Mouse (Mus musculus): ENCODE measurements at regions not wholly inside any gene's neighbourhood (a gene's known extent, or its start where the extent isn't known, plus 50 kb on each side); places are given as distances from the start of the nearest gene placed in this dataset.

DNA sequence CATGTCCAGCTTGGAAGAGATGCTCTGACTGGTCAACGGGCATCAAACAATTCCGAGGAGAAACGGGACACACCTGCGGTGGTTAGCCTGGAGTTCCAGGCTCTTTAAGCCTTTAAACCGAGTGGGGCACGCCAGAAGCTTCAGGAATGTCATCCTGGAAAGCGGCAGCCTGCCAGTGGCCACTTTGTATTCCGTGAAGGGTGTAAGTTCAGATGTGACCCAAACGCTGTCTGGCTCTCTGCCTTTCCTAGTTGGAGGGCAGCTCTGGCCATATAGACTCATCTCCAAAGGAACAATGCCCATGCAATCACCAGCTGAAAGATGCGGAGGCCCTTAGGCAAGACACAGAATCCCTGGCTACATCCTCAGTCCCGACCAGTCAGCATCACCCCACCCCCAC is 597.8 kb upstream of the Gm10131 start:
- no peak for DNase-seq (ENCODE audit: low spot score in 2 of 2)

DNA sequence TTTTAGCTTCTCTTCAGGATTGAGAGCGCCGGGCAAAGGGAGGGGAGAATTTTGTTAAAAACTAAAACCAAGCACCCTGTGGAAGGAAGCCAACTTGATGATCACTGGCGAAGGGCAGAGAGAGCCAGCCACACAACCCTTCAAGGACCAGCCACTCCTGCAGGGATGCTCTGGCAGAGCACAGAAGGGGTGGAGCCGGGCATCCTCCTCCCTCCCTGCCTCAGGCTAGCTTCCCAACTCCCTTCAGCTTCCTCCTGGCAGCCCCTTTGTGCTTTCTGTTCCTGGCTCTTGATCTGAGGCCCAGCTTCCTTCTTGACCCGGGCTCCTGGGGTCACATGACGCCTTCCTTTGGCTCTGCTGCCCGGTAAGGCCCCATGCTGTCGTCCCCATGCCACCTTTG is 591.8 kb upstream of the Gm10131 start:
- no peak for DNase-seq (ENCODE audit: low spot score in 2 of 2)

DNA sequence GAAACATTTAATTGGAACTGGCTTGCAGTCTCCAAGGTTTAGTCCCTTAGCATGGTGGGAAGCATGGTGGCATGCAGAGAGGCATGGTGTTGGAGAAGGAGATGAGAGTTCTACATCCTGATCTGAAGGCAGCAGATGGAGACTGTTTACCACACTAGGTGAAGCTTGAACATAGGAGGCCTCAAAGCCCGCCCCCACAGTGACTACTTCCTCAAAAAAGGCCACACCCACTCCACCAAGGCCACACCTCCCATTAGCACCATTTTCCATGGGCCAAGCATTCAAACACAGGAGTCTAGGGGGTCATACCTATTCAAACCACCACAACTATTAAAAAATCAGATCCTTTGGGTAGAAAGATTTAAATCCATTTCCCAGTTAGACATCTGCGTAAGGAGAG is 591.3 kb upstream of the Gm10131 start:
- DNase-seq (ENCODE audit: low spot score in 2 of 2) = no peak

DNA sequence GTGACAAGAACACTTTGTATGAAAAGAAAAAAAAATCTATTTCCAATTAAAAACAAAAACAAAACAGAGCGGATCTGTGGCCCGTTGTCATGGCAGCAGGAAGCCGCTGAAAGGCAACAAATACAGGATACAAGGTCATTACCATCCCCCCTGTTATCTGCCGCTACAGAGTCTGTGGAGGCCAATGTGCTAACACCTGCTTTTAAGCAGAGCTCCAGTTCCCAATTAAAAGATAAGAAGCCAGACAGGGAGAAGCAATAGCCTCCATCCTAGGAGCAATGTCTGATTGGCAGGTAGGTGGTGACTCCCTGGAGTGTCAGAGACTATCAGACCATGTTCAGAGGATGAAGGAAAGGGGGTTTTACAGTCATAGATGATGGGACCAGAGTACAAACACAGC is 587.5 kb upstream of the Gm10131 start:
- DNase-seq (ENCODE audit: low spot score in 2 of 2) = no peak

DNA sequence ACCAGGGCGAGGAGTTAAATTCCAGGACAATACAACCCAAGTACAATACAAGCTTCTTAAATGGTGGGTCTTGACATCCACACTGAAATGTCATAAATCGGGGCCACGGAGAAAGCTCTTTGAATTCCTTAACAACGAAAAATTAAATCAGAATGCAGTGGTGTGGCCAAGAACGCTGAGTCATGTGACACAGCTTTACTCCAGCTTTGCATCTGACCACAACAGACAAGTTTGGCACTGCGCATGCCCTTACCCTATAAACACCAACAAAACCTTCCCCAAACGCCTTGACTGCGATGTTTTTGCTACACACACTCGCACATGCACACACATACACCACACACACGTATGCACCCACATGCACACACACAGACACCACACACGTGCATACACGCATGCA is 584.8 kb upstream of the Gm10131 start:
- DNase-seq (ENCODE audit: low spot score in 2 of 2) = no peak

DNA sequence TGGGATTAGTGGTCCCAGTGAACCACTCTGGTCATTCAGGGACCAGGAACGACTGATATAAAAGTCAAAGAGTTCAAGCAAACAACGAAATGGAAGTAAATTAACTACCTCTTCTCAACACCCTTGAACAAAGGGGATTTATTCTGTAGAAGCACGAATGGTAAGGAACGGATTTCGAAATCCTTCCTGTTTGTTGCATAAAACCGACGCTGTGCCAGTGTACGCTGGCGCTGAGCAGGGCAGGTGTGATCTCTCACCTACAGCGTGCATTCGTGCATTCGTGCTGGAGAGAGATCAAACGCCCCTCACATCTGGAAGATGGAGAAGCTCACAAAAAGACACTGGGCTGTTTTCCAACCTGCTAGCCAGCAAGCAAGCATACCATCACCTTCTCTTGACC is 581.1 kb upstream of the Gm10131 start:
- no peak for DNase-seq (ENCODE audit: low spot score in 2 of 2)

DNA sequence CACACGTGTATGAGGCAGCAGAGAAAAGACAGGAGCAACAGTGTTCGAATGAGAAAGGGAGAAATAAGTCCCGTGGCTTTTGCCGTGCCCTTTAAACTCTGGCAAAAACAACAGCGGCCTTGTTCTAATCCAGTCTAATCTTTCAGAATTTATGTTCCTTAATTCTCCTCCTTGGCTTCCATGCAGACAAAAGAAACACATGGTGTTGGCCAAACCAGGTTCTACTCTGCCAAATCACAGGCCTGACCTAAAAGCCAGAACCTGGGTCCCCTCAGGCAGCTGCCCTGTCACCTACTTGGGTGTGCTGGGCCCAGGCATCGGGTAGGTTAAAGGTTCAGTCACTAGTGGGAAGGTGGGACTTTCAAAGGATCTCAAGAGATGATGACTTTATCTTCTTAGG is 580.2 kb upstream of the Gm10131 start:
- DNase-seq (ENCODE audit: low spot score in 2 of 2) = no peak

DNA sequence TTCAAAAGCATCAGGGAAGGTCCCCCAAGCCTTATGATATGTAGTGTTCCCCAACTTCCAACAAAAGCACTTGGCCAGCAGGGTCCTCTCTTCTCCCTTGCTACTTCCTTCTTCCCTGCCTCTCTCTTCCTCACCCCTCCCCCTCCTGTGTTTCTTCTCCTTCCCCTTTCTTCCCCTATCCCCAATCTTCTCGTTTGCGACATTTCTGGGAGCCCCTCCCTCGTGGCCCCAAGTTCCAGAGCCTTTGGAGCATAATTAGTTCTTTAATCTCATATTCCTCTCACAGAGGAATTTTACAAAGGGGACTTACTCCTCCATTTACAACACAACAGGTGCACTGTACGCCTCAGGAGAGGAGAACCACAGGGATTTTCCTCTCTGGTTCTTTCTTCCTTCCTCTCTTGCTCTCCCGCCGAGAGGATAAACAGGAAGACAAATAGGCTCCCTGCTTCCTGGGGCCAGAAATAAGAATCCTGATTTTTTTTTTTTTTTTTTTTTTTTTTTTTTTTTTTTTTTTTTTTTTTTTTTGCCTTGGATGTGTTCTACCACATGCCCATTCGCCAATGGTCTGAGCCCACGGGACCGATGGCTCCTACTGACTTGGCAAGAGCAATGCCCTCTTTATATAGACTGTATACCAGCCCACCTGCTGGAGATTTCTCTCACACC is 578.4 kb upstream of the Gm10131 start:
- DNase-seq (ENCODE audit: low spot score in 2 of 2) = no peak

DNA sequence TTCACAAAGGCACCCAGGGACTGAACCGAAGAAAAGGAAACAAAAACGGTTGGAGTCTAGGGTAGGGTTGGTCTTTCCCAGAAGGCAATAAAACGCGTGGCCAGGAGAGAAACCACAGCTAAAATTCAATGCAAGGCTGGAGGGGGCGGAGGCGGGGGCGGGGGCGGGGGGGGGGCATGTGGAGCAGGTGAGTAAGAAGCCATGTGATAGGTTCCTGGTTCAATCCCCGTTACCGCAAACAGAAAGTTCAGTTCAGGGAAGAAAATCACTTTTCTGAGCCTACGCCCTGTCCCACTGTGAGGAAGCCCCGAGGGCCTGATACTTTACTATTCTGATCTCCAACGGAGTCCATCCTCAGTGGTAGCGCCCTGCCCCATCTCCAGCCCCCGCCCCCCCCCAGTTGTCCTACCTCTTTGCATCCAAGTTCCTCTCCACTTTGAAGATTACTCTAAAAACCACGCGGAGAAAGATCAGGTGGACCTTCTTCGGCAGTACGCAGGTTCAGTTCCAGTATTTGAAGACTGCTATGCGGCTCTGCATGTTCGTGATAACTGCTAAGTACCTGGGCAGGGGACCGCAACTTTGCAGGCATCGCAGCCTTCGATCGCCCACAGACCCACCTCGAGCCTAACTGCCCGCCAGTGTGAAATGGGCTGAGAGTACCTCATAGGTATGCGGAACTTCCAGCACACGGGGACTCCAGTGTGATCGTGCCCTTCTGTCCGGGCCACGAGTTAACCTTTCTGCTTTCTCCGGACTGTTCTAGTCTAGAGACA is 577.7 kb upstream of the Gm10131 start:
- DNase-seq (ENCODE audit: low spot score in 2 of 2) = no peak

DNA sequence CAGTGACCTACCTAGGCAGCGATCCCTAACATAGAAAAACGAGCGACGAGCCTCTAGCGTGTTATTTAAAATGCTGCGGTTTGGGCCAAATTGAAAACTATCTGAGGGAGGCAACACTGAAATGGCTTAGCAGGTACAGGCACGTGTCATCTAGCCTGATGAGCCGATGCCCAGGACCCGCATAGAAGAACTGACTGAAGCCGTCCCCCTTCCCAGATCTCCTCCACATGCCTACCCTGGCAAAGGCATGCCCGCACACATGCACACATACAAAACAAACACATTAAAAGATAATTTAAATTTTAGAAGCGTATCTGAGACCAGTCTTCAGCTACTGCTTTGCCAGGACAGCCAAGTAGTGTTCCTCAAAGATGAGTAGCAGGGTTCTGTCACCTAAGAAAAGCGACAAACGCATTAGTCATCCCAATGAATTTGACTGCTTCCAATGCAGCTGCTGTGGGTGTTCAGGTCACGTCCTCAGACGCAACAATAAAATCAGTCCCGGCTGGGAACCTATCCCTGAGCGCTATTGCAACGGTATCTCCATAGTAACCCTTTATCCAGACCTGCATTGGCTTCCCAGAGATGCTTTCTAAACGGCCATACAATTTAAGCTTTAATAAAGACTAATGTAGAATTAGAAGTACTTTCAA is 577.0 kb upstream of the Gm10131 start:
- no peak for DNase-seq (ENCODE audit: low spot score in 2 of 2)

DNA sequence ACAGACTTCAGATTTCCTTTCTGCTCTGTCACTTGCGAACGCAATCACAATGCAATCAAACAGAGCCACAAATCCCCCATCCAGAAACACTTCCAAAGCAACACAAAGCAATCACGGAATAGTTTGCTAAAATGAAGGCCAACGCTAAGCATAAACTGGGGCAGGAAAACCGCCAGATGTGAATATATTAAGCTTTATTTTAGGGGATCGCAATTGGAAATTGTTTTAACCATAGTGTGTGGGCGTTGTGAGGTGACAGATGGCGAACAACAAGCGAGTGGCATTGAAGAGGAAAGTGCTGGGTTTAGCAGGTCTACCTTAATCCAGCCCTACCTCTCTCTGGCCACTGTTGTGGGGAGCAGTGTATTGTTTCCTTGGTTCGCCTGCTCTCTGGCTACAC is 574.8 kb upstream of the Gm10131 start:
- no peak for DNase-seq (ENCODE audit: low spot score in 2 of 2)

DNA sequence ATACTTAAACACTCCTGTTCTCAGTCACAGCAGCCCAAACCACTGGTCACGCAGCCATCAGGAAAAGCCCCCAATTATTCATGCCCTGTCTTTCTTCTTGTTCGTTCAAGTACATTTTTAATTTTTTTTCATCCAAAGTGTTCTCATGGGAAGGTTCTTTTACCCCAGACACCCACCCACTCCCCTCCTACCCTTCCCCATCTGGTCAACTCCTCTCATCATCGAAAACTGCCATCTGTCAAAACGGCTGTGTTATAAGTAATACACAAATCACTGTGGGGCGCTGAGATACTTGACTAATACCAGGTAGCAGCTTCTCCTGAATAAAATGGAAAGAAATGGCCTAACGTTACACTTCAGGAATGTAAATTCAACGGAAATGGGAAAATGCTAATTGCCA is 573.1 kb upstream of the Gm10131 start:
- DNase-seq (ENCODE audit: low spot score in 2 of 2) = no peak

DNA sequence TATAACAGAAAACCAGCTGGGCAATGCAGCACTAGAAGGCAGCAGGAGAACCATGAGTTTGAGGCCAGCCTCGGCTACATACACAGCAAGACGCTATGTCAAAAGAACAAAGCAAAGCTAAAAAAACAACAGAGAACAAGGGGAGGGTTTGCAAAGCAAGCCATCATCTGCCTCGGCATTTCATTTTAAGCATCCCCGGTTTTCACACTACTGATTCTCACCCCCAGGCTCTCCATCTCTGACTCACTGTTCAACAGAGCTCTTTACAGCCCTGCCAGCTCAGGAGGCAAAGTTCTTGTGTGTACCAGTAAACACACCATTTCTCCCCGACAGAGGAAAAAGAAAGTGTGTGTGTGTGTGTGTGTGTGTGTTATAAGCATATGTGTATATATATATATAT is 571.6 kb upstream of the Gm10131 start:
- DNase-seq (ENCODE audit: low spot score in 2 of 2) = no peak

DNA sequence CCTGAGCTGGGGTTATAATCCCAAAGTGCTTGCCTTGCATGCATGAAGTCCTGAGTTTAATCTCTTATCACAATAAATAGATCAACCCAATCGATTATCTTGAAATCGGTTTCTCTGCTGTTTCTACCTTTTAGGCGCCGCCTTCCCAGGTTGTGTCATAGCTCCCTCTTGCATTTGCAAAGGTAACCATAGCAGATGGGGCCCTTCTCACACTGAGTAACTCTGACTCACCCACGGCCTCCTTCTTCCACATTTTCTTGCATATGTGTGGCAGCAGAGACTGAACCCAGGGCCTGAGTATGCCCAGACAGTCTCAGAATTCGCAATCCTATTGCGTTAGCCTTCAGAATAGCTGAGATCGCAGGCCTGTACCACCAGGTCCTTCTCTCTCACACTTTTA is 570.7 kb upstream of the Gm10131 start:
- no peak for DNase-seq (ENCODE audit: low spot score in 2 of 2)

DNA sequence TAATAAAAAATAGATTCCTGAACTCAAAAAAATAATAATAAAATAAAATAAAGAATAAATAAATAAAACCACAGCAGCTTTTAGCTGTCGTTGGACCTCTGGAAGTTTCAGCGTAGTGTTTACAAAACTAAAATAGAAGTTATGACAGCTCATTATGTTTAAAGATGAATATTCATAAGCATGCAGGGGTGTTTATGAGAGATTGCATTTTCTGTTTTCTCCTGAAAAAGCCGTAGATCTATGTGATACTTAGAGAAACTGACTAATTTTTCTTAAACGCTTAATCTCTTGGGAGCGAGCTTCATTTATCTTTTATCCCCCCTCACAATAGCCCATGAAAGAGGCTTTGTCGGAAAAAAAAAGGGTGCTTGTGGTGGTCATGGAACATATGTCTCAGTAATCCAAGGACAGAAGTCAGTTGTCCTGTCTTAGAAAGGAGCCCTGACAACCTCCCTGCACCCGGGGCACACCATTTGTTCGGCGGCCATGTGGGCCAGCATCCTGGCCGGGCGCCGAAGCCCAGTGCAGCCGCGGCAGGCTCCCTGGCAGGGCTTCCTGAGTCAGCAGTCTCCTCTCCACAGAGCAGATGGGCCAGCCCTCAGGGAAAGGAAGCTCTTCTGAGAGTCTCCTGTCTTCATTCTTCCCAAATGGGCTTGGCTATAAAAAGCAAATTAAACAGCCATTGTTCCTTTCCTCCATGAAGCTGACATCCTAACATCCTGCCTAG is 568.2 kb upstream of the Gm10131 start:
- DNase-seq (ENCODE audit: low spot score in 2 of 2) = no peak

DNA sequence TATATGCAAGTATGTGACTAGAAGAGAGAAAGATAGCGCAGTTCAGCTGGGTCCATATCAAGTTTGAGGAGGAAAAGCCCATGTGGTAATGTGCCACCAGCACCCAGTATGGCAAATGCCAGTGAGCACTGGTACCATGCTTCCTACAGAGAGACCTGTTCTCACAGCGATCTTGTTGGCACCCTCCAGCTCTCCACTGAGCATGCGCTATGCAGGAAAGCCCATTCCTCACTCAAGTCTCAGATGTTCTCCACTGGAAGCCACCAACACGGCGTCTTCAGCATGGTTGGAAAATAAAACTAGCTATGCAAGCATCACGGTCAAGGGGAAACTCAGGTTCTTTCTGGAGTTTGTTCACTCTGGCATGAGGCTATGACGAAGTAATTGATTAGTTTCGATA is 567.3 kb upstream of the Gm10131 start:
- DNase-seq (ENCODE audit: low spot score in 2 of 2) = no peak

DNA sequence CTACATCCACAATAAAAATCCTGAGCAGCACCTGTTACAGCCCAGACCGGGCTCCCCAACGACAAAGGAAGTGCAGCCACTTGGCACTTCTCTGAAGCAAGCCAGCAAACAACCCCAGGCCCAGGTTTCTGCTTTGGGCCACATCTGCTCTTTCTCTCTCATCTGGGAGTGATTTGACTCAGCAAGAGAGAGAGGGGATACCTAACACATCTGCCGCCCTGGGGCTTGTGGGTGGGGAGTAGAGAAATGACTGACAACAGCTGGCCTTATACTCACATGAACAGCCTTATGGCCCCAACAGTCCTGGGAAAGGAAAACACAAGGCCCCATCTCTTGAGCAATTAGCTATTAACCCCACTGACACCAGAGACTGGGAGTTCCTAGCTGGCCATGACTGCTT is 560.2 kb upstream of the Gm10131 start:
- no peak for DNase-seq (ENCODE audit: low spot score in 2 of 2)

DNA sequence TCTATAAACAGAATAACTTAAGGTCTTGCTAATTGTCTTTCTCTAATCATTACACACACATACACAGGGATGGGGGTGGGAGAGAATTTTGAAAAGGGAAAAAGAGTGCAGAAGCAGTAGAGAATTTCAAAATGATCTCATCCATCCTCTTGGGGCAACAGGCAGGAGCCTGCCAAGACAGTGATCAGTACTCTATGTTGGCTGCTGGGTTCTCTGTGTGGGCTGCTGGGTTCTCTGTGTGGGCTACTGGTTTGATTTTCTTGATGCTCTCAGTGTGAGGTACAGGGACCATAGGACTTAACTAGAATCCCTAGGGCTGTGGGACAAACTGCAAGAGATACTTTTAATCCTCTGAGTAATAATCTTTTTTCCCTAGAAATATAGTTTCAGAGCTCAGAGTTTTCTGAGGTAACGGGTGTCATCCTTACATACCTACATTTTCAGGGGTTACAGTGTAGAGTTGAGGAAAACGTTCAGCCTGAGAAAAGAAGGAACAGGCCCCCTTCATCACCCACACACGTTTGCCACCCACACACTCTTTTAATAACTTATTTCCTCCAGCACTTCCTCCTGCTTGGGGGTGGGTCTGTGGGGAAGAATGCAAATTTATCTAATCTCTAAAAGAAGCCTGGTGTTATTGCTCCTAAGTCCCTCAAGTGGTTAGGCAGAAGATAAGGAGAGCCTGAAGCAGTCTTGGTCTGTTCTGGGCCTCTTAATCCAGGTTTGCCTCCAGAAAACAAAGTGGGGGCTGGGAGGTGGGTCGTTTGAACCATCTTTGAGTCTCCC is 559.6 kb upstream of the Gm10131 start:
- no peak for DNase-seq (ENCODE audit: low spot score in 2 of 2)

DNA sequence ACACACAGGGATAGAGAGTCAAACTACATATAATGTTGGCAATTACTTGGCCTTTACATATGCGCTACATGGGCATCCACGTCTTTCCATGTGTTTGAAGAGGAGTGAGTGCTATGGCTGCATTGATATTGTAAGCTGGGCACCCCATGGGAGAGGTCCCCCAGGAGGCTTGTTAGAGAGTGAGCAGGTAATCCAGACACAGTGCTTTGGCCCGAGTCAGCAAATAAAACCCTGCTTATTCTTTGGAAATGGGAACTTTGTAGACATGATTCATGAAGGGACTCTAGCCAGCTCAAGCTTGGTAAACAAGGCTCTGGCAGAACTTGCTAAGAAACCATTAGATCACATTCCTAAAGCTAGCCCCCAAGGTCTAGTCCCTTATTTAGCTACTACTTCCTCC is 557.6 kb upstream of the Gm10131 start:
- no peak for DNase-seq (ENCODE audit: low spot score in 2 of 2)

DNA sequence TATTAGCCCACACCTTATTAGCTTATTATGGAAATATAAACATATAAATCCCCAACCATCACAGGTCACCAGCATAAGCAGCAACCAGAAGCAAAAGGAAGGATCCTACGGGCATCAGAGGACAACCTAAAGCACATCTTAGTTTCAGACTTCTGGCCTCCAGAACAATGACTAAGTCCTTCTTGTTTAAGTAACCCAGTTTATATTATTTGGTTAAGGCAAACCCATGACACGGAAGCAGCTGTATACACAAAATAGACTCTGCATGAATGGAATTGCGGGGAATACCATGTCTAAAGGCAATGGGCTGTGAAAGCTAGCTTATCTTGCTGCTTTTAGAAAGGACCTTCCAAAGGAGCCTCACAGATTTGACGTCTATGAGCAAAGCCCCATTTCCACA is 552.9 kb upstream of the Gm10131 start:
- DNase-seq (ENCODE audit: low spot score in 2 of 2) = no peak

DNA sequence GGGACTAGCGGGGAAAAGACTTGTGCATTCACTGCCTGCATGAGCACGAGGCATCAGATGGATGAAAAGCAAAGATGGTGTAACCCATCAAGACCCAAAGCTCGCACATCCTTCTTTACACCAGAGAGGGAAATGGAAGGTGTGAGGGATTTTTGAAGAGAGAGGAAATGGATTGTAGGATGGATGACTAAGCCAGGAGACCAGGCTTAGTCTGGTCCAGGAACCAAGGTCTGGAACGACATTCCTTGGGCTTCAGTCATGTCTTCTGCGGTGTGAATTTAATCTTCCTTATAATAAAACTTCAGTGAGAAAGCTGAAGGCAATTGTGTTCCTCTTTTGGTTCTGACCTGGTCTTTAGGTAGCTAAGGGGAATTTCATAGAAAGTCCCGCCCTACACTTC is 551.0 kb upstream of the Gm10131 start:
- DNase-seq (ENCODE audit: low spot score in 2 of 2) = no peak

Data from adrenal gland, postnatal 4 days (tissue).